Mouse (Mus musculus) midbrain, embryonic 12.5 days (tissue): Measurements from ENCODE around the gene Slc7a1. TPM values are rescaled to one million over a fixed set of nuclear protein-coding genes. Genes with fewer than 3 reads are reported as not detected.
"Not testable (repeated sequence)": the region's sequence is repeated elsewhere in the genome, so short reads cannot be mapped to it uniquely, and the experiment has no call there.

ENCODE experiments used
- ATAC-seq: fragments of 200-750 bp; cut with Nextera tagmentation; 2 replicates; pipeline ENCODE4 v1.8.0; 2017; ENCODE audit warnings: low read depth, moderate TSS enrichment, moderate library complexity; ENCODE audit not compliant: low FRiP score
- H3K27ac ChIP-seq: fragments of 300-500 bp; sonication (generic); replicated peaks from 2 replicates; pipeline ENCODE4 v1.5.1; 2016; ENCODE audit warnings: mild to moderate bottlenecking
- H3K27me3 ChIP-seq: fragments of 300-500 bp; sonication (generic); 2 replicates; pipeline ENCODE4 v1.6.1; 2016; ENCODE audit warnings: mild to moderate bottlenecking
- H3K36me3 ChIP-seq: fragments of 300-500 bp; sonication (generic); 2 replicates; pipeline ENCODE4 v1.6.1; 2016
- H3K4me1 ChIP-seq: fragments of 300-500 bp; sonication (generic); 2 replicates; pipeline ENCODE4 v1.6.1; 2016
- H3K4me2 ChIP-seq: fragments of 300-500 bp; sonication (generic); replicated peaks from 2 replicates; pipeline ENCODE4 v1.6.1; 2016; ENCODE audit warnings: mild to moderate bottlenecking, moderate library complexity
- H3K4me3 ChIP-seq: fragments of 300-500 bp; sonication (generic); 2 replicates; pipeline ENCODE4 v1.5.1; 2016; ENCODE audit warnings: mild to moderate bottlenecking
- H3K9ac ChIP-seq: fragments of 300-500 bp; sonication (generic); replicated peaks from 2 replicates; pipeline ENCODE4 v1.6.1; 2016; ENCODE audit warnings: mild to moderate bottlenecking, moderate library complexity
- H3K9me3 ChIP-seq: fragments of 300-500 bp; sonication (generic); 2 replicates; pipeline ENCODE4 v1.6.1; 2016; ENCODE audit warnings: mild to moderate bottlenecking
- WGBS: fragments of 180-500 bp; shearing (Covaris S2); methylation state at CpG from one replicate; pipeline ENCODE4 v1.1.7; 2016; 5-methylcytosine and 5-hydroxymethylcytosine counted together
- polyA plus RNA-seq: library from polyadenylated mRNA; unstranded; fragments of >200 nt; fragmentation: Nextera tagmentation; extraction: Ambion mirVana; gene quantifications from 2 replicates; pipeline ENCODE4 v1.2.1, GENCODE M21; 2016

Slc7a1 gene
- polyA plus RNA-seq, 1 experiment from 2014 or later = 16.6 TPM

- H3K9ac ChIP-seq = no peak overlapping the region
- H3K36me3 ChIP-seq = 0 out of 2 replicates have a peak, but pooled peaks cover 5% of the 10 kb centered on the region
- no peak overlapping the region for H3K27ac ChIP-seq
- H3K9me3 ChIP-seq = no peaks in the 10 kb centered on the region
- 33% methylated on average over 26 of the region's 26 CpGs for WGBS
- peak overlapping the region; percentile 29 for H3K4me2 ChIP-seq
- H3K27me3 ChIP-seq = no peaks in the 10 kb centered on the region
- 0 out of 2 replicates have a peak overlapping the region, but pooled peaks have one; percentile 7 for H3K4me3 ChIP-seq
- 0 out of 2 replicates have a peak, but pooled peaks have one; percentile 30 for ATAC-seq
- H3K4me1 ChIP-seq = 0 out of 2 replicates have a peak, but pooled peaks cover 7% of the 10 kb centered on the region
Measured at GRCm38 (mm10) chr5:148342061-148342741, 57.5 kb downstream of the Slc7a1 start.

- Histone ChIP-seq H3K27me3 (no peaks in the 10 kb centered on the region), H3K9me3 (no peaks in the 10 kb centered on the region), H3K36me3 (peaks cover 3% of the 10 kb centered on the region; the same call in 1 of the 2 replicates), H3K9ac (no peak overlapping the region), H3K4me1 (0 out of 2 replicates have a peak, but pooled peaks cover 7% of the 10 kb centered on the region), H3K4me3 (no peak overlapping the region), H3K27ac (no peak overlapping the region), H3K4me2 (no peak overlapping the region)
- no peak for ATAC-seq
- WGBS = 97% methylated on average over 5 of the region's 5 CpGs
Measured at GRCm38 (mm10) chr5:148339126-148339525, 60.6 kb downstream of the Slc7a1 start.

- Histone ChIP-seq H3K4me2 (no peak overlapping the region), H3K9me3 (no peaks in the 10 kb centered on the region), H3K27ac (no peak overlapping the region), H3K9ac (no peak overlapping the region), H3K4me1 (no peaks in the 10 kb centered on the region), H3K27me3 (no peaks in the 10 kb centered on the region), H3K4me3 (no peak overlapping the region), H3K36me3 (peaks cover 9% of the 10 kb centered on the region)
- ATAC-seq = peak; percentile 68
- WGBS = 35% methylated on average over 8 of the region's 8 CpGs
Measured at GRCm38 (mm10) chr5:148332622-148332974, 67.1 kb downstream of the Slc7a1 start.

- ATAC-seq = no peak; the same call in 1 of the 2 replicates
- H3K4me1 ChIP-seq = no peaks in the 10 kb centered on the region
- WGBS = 90% methylated on average over 18 of the region's 18 CpGs
Measured at GRCm38 (mm10) chr5:148331926-148332621, 67.6 kb downstream of the Slc7a1 start.

GRCm38 (mm10) chr5:148331229-148331776 lies 68.4 kb downstream of the Slc7a1 start:
- Histone ChIP-seq H3K27ac (no peak overlapping the region), H3K36me3 (peaks cover 9% of the 10 kb centered on the region), H3K27me3 (no peaks in the 10 kb centered on the region), H3K9me3 (no peaks in the 10 kb centered on the region), H3K4me1 (no peaks in the 10 kb centered on the region), H3K4me3 (no peak overlapping the region), H3K4me2 (no peak overlapping the region), H3K9ac (no peak overlapping the region)
- no peak for ATAC-seq
- WGBS = 87% methylated on average over 11 of the region's 11 CpGs

More at GRCm38 (mm10) chr5:148331926-148332621, 67.6 kb downstream of the Slc7a1 start:
- H3K27ac ChIP-seq = no peak overlapping the region
- no peak overlapping the region for H3K4me2 ChIP-seq
- H3K9me3 ChIP-seq = no peaks in the 10 kb centered on the region
- no peak overlapping the region for H3K4me3 ChIP-seq
- H3K27me3 ChIP-seq = no peaks in the 10 kb centered on the region
- H3K9ac ChIP-seq = no peak overlapping the region
- peaks cover 9% of the 10 kb centered on the region for H3K36me3 ChIP-seq

- no peaks in the 10 kb centered on the region for H3K9me3 ChIP-seq
- no peaks in the 10 kb centered on the region for H3K4me1 ChIP-seq
- no peak for ATAC-seq
- no peaks in the 10 kb centered on the region for H3K27me3 ChIP-seq
- no peak overlapping the region for H3K9ac ChIP-seq
- H3K27ac ChIP-seq = no peak overlapping the region
- H3K4me2 ChIP-seq = no peak overlapping the region
- WGBS = 88% methylated on average over 3 of the region's 3 CpGs
- no peak overlapping the region for H3K4me3 ChIP-seq
- peaks cover 5% of the 10 kb centered on the region; the same call in 1 of the 2 replicates for H3K36me3 ChIP-seq
Measured at GRCm38 (mm10) chr5:148328982-148329381, 70.7 kb downstream of the Slc7a1 start.

GRCm38 (mm10) chr5:148326295-148326694 lies 73.4 kb downstream of the Slc7a1 start:
- not testable (repeated sequence) for ATAC-seq, H3K4me3 ChIP-seq, H3K4me2 ChIP-seq, H3K9ac ChIP-seq, H3K27ac ChIP-seq, H3K36me3 ChIP-seq, H3K27me3 ChIP-seq, H3K9me3 ChIP-seq, H3K4me1 ChIP-seq
- 92% methylated on average over 9 of the region's 9 CpGs for WGBS

- 52% methylated on average over 4 of the region's 4 CpGs for WGBS
- Histone ChIP-seq H3K4me2 (no peak overlapping the region), H3K4me3 (no peak overlapping the region), H3K9me3 (no peaks in the 10 kb centered on the region), H3K9ac (no peak overlapping the region), H3K27me3 (no peaks in the 10 kb centered on the region), H3K36me3 (no peaks in the 10 kb centered on the region), H3K27ac (no peak overlapping the region), H3K4me1 (no peaks in the 10 kb centered on the region)
- ATAC-seq = no peak
Measured at GRCm38 (mm10) chr5:148325317-148325885, 74.3 kb downstream of the Slc7a1 start.

- WGBS = 92% methylated on average over 5 of the region's 5 CpGs
- no peak overlapping the region for H3K4me3 ChIP-seq
- H3K9me3 ChIP-seq = no peaks in the 10 kb centered on the region
- H3K27ac ChIP-seq = no peak overlapping the region
- no peaks in the 10 kb centered on the region for H3K4me1 ChIP-seq
- H3K36me3 ChIP-seq = no peaks in the 10 kb centered on the region
- no peak overlapping the region for H3K4me2 ChIP-seq
- H3K27me3 ChIP-seq = no peaks in the 10 kb centered on the region
- H3K9ac ChIP-seq = no peak overlapping the region
- no peak for ATAC-seq
Measured at GRCm38 (mm10) chr5:148314931-148315330, 84.8 kb downstream of the Slc7a1 start.

GRCm38 (mm10) chr5:148312443-148312842 lies 87.3 kb downstream of the Slc7a1 start:
- Histone ChIP-seq H3K27me3 (no peaks in the 10 kb centered on the region), H3K27ac (no peak overlapping the region), H3K4me3 (no peak overlapping the region), H3K9me3 (no peaks in the 10 kb centered on the region), H3K9ac (no peak overlapping the region), H3K4me1 (no peaks in the 10 kb centered on the region), H3K4me2 (no peak overlapping the region), H3K36me3 (no peaks in the 10 kb centered on the region)
- 54% methylated on average over 2 of the region's 2 CpGs for WGBS
- ATAC-seq = no peak

- H3K4me3 ChIP-seq = no peak overlapping the region
- no peaks in the 10 kb centered on the region for H3K27me3 ChIP-seq
- no peak overlapping the region for H3K9ac ChIP-seq
- no peak overlapping the region for H3K27ac ChIP-seq
- H3K4me2 ChIP-seq = no peak overlapping the region
- no peaks in the 10 kb centered on the region for H3K9me3 ChIP-seq
- ATAC-seq = no peak
- no peaks in the 10 kb centered on the region for H3K4me1 ChIP-seq
- WGBS = 78% methylated on average over 10 of the region's 10 CpGs
- no peaks in the 10 kb centered on the region for H3K36me3 ChIP-seq
Measured at GRCm38 (mm10) chr5:148310790-148311189, 88.9 kb downstream of the Slc7a1 start.

- Histone ChIP-seq H3K4me1 (no peaks in the 10 kb centered on the region), H3K9ac (no peak overlapping the region), H3K27ac (no peak overlapping the region), H3K36me3 (no peaks in the 10 kb centered on the region), H3K4me2 (no peak overlapping the region), H3K27me3 (no peaks in the 10 kb centered on the region), H3K4me3 (no peak overlapping the region), H3K9me3 (peaks cover 5% of the 10 kb centered on the region; the same call in 1 of the 2 replicates)
- no peak for ATAC-seq
- WGBS = 83% methylated on average over 2 of the region's 2 CpGs
Measured at GRCm38 (mm10) chr5:148304112-148304511, 95.6 kb downstream of the Slc7a1 start.
